Mouse (Mus musculus): ENCODE measurements at regions not wholly inside any gene's neighbourhood (a gene's known extent, or its start where the extent isn't known, plus 50 kb on each side); places are given as distances from the start of the nearest gene placed in this dataset.

DNA sequence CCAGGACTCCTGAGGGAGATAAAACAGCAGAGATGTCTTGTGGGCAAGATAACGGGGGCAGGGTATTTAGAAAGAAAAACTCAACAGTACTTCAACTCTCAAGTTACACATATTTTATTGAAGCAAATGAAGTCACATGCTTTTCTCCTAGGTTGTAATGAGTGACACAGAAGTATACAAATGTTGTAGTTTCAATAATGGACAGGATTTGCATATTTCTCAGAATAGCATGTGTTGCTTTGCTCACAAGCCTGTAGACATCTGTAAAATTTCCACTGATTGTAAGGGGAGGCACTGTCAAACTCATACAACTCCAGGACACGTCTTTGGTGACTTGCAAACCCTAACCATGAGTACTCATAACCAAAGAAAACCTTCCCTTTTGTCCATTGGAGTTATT is 140.9 kb downstream of the Plk2 start:
- intact Hi-C loops (cut with DNase I; ENCODE audit: low total_unique reads): no loop called here
- no peak for DNase-seq

DNA sequence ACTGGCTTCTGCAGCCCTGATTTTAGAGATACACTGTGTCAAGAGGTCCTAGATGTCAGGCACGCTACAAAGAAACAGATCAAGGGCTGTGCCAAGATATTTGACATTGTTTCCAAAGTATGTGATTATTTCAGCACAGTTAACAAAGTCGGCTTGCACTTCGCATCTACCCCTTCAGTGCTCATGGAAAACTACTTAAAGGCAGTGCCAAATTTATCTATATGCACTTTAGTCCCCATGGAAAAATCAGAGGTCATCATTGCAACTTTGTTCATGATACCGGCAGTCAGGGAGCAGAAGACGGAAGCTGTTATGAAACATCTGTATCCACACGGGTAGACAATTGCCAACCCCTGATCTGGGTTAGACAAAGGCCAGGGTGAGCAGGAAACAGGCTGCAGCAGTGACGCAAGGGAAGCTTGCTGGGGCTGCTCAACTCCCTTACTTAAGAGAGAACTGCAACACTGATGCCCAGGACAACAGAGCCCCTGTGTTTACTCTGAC is 143.2 kb downstream of the Plk2 start:
- DNase-seq: no peak
- intact Hi-C loops (cut with DNase I; ENCODE audit: low total_unique reads): no loop called here

DNA sequence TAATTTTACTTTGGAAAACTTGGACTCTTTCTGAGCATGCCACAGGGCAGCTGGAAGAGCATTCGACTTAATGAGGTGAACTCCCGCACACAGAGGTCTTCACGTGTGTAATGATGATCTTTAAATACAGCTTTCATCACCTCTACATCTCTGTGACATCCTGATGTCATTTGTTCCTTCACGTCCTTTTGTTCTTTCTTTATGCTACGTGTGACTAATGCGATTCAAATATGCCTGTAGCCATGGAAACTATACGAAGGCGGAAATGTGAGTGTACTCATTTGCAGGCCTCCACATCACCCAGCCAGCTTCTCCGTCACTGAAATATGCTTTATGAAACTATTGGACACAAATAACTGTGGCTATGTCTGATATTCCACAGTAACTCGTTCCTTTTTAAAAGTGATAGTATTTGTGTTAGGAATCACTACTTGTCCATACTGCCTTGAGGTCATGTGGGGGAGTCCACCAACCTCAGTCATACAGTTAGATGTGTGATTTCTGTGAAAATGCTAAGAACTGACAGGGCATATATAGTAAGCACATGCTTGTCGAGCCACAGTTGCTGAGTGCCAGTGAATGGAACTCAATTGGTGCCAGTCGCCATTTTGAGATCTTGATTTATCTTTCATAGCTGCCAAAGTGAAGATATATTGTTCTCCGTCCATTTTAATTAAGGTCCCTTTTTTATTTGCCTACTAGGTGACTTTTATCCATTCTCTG is 145.9 kb downstream of the Plk2 start:
- DNase-seq: no peak
- intact Hi-C loops (cut with DNase I; ENCODE audit: low total_unique reads): no loop called here

- no peak for DNase-seq
- intact Hi-C loops (cut with DNase I; ENCODE audit: low total_unique reads): no loop called here
Observed at GRCm38 (mm10) chr13:110541288-110542148, 146.7 kb downstream of the Plk2 start.

GRCm38 (mm10) chr13:110542303-110543065 is 147.6 kb downstream of the Plk2 start:
- intact Hi-C loops (cut with DNase I; ENCODE audit: low total_unique reads): no loop called here

GRCm38 (mm10) chr13:110545454-110545853 is 150.6 kb downstream of the Plk2 start:
- intact Hi-C loops (cut with DNase I; ENCODE audit: low total_unique reads): no loop called here
- no peak for DNase-seq

More at GRCm38 (mm10) chr13:110542303-110543065, 147.6 kb downstream of the Plk2 start:
- DNase-seq: no peak

DNA sequence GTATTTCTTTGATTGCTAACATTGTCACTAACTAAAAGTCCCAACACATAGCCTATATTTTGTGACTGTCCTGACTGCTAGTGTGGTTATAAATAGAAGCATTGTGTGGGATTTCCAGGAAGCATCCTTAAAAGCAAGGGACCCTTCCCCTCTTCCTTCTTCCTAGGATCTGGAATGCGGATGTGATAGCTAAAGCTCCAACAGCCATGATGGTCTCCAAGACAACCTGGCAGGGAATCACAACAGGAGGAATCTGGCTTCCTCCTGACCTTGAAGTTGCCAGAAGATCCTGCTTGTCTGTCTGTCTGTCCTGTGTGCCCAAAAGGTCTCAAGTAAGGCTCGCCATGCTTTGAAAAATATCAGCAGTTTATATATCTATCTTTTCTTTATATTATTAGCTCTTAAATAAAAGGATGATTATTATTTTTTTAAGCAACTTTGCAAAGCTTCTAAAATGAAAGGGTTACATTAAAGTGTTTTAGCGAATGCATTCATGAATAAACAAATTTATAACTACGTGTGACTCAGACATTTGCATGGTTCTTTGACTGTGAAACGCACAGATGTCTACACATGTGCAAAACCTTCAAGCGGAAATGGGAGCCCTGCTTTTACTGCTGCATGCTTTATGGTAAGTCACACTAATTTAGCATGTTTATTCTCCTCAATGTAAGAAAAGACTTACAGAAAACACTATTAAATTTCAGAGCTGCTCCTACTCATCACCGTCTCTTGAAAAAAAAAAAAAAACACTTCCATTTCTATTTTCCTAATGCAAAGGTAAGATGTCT is 160.9 kb downstream of the Plk2 start:
- no peak for DNase-seq
- intact Hi-C loops (cut with DNase I; ENCODE audit: low total_unique reads): no loop called here

DNA sequence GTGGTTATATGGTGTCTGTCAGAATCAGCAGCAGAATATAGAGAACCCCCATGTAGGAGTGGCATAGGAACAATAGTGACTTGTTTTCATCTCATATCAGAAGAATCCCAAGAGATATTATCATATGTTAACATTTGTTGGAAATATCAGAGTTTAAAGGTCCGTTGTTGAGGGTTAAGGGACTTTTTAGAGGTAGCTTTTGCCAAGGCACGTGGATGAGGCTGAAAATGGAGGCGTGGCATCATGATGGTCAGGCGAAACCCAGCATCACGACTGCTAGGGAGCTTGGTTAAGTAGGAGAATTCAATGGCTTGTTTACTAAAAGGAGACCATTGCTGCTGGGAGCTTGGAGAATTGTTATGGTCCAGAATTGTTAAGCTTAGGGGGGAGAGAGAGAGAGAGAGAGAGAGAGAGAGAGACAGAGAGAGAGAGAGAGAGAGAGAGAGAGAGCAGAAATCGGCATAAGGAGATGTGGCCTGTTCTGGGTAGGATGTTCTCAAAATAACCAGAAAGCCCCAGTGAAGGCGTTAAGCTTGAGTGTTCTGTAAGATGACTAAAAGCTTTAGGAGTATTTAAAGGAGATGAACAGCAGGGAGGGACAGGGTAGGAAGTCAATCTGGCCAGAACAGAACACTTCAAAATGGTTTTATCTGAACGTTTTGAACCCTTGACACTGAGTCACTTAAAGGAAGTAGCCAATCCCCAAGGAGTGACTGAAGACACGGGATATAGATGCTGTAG is 161.7 kb downstream of the Plk2 start:
- DNase-seq: no peak
- intact Hi-C loops (cut with DNase I; ENCODE audit: low total_unique reads): no loop called here

DNA sequence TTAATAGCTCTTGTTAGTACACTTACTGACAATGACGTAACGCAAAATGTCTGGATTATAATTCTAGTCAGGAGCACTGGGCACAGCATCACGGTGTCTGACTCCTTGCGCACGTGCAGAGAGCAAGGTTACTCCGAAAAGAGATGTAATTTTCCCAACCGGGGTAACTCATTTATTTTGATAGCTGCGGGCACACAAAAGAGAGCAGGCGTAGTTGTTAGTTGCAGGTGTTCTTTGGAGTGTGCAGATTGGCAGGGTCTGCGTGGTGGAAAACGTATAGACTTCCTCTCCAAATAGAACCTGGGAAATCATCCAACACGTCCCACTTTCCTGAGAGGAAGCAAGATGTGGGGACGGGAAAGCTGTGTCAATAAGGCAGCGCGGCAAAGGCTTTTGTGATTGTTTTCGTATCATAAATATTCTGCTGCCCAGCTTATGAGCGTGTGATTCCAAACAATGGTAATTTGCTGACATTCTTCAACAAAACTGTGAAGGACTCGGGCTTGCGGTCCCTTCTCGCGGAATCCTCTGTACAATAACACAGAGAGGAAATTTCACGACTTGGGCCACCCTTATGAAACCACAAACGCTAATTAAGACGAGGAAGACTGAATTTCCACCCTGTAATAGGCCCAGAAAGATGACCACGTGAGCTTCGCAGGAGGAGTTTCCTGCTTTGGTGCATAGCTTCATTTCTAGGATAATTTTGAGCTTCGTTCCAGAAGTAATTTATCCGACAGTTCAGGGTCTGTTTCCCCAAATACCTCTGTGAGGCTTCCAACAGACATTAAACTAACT is 163.3 kb downstream of the Plk2 start:
- intact Hi-C loops (cut with DNase I; ENCODE audit: low total_unique reads): no loop called here
- DNase-seq: no peak

GRCm38 (mm10) chr13:110560566-110560965 is 165.7 kb downstream of the Plk2 start:
- DNase-seq: no peak
- intact Hi-C loops (cut with DNase I; ENCODE audit: low total_unique reads): no loop called here

DNA sequence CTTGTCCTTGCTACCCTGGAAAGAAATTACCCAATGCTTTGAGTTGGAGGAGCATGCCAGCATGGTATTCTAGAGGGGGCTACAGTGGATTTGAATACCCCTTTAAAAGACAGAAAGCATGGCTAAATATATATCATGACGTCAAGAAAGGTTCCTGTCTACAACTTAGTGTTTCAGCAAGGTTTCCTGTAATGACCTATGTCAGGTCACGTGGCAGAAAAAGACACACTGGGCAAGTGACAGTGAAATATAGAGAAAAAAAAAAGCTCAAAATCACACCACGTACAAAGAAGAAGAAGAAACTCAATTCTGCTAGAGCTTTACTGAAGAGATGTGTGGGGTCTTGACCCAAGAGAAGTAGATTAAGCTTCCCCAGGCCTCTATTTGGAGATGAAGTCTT is 167.7 kb downstream of the Plk2 start:
- intact Hi-C loops (cut with DNase I; ENCODE audit: low total_unique reads): no loop called here
- DNase-seq: no peak

GRCm38 (mm10) chr13:110562902-110563301 is 168.1 kb downstream of the Plk2 start:
- no peak for DNase-seq
- intact Hi-C loops (cut with DNase I; ENCODE audit: low total_unique reads): no loop called here

- intact Hi-C loops (cut with DNase I; ENCODE audit: low total_unique reads): no loop called here
- no peak for DNase-seq
Observed at GRCm38 (mm10) chr13:110563967-110564366, 169.1 kb downstream of the Plk2 start.

- intact Hi-C loops (cut with DNase I; ENCODE audit: low total_unique reads): no loop called here
- no peak for DNase-seq
Observed at GRCm38 (mm10) chr13:110568482-110569179, 173.8 kb downstream of the Plk2 start.

GRCm38 (mm10) chr13:110569180-110569512 is 174.3 kb downstream of the Plk2 start:
- intact Hi-C loops (cut with DNase I; ENCODE audit: low total_unique reads): no loop called here
- no peak for DNase-seq

DNA sequence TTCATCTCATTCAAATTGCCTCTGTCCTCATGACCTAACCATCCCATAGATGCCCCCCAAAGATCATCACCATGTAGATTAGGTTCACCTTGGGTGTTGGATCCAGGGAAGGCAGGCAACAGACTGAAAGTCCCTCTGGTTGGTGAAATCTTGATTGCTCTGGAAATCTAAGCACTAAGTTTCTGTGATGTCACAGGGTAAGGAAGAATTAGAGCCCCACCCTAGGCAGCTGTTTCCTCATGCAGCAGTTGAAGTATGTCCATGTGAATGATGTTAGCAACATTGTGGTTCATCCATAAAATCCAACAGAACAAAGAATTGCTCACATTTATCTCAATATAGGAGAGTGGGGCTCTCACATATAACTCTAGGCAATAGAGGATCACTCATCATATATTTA is 175.5 kb downstream of the Plk2 start:
- DNase-seq: no peak
- intact Hi-C loops (cut with DNase I; ENCODE audit: low total_unique reads): no loop called here

DNA sequence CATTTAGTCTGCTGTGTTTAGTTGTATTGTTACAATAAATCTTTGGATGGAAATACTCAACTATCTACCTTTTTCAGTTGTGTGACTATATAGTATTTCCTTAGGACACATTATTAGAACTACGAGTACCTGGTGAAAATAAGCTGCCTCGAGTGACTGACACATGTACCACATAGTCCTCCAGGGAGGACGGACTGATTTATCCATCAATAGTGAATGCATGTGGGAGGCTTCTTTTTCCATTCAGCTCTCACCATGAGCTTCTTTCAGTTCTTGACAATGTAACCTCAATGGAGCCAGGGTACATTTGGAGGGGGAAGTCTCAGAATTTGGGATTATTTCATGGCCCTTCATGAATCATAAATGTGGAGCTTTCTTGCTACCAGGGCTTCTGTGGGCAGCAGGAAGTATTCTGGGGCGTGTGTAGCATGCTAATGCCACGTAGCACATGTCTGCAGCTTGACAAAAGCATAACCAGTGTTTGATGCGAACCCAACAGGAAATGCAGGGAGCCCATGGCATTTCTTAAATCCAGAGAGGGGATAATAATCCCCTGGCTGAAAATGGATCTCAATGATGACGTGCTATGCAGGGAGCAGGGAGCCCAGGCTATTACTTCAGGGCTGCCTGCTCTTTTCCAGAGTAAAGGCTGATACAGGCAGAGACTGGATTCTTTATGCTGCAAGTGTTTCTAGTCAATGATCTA is 178.7 kb downstream of the Plk2 start:
- DNase-seq: no peak
- intact Hi-C loops (cut with DNase I; ENCODE audit: low total_unique reads): no loop called here
